Mouse (Mus musculus) testis, adult 2 months (tissue): ENCODE results near the gene Rad51ap1. TPM values are rescaled to one million over a fixed set of nuclear protein-coding genes. Genes with fewer than 3 reads are reported as not detected.

Experiments
- H3K27ac ChIP-seq: fragments of 200-500 bp; 2 replicates; pipeline ENCODE4 v1.5.1; 2012; ENCODE audit warnings: low read depth, low read length; ENCODE audit not compliant: control insufficient read depth, insufficient read depth
- H3K27me3 ChIP-seq: fragments of 200-500 bp; 2 replicates; pipeline ENCODE4 v1.6.1; 2012; ENCODE audit warnings: mild to moderate bottlenecking, low read length, moderate library complexity; ENCODE audit not compliant: control insufficient read depth, insufficient read depth
- H3K36me3 ChIP-seq: fragments of 200-500 bp; 2 replicates; pipeline ENCODE4 v1.6.1; 2012; ENCODE audit warnings: mild to moderate bottlenecking, low read length; ENCODE audit not compliant: control insufficient read depth, insufficient read depth
- H3K4me1 ChIP-seq: fragments of 200-500 bp; 2 replicates; pipeline ENCODE4 v1.6.1; 2012; ENCODE audit warnings: low read length; ENCODE audit not compliant: control insufficient read depth, insufficient read depth
- H3K4me3 ChIP-seq: fragments of 200-500 bp; 2 replicates; pipeline ENCODE4 v1.5.1; 2012; ENCODE audit warnings: low read depth, mild to moderate bottlenecking, low read length, moderate library complexity, mixed read lengths; ENCODE audit not compliant: control insufficient read depth
- CTCF ChIP-seq: fragments of 200-500 bp; IDR thresholded peaks from 2 replicates; pipeline ENCODE4 v1.5.1; 2012; ENCODE audit warnings: low read depth, mild to moderate bottlenecking, inconsistent platforms, low read length, moderate library complexity; ENCODE audit not compliant: control insufficient read depth, insufficient read depth, insufficient replicate concordance
- POLR2A ChIP-seq: fragments of 200-500 bp; IDR thresholded peaks from 2 replicates; pipeline ENCODE4 v1.6.1; 2012; ENCODE audit warnings: low read depth, mild to moderate bottlenecking, inconsistent platforms, low read length, moderate library complexity; ENCODE audit not compliant: control insufficient read depth
- polyA plus RNA-seq: library from polyadenylated mRNA; depleted of rRNA; stranded (reverse); fragments of >200 nt; gene quantifications from 2 replicates; pipeline ENCODE4 v1.2.3, GENCODE M21; 2012; rRNA removed

Gene Rad51ap1
- polyA plus RNA-seq, 1 experiment, result 15.9 TPM

DNA sequence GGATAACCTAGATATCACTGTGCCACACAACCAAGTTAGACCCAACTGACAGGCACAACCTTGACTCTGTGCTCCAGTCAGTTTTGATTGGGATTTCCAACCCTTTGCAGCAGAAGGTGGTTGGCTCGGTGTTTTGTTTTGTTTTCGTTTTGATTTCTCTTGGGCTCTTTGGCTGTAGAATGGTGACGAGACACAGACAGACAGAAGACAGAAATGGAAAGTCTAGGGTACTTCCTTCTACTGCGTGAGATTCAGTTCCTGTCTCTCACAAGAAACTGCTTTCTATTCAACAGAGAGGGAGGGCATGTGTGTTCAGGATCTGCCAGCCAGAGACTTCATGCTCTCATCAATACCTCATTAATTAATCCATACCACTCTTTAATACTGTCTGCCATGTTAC, 28.7 kb downstream of the Rad51ap1 start:
- Histone ChIP-seq H3K4me3 (no peak overlapping the region), H3K27me3 (no peaks in the 10 kb centered on the region), H3K4me1 (no peaks in the 10 kb centered on the region), H3K36me3 (no peaks in the 10 kb centered on the region), H3K27ac (no peak overlapping the region)
- no peak for TF ChIP-seq CTCF
- TF ChIP-seq POLR2A, result no peak

DNA sequence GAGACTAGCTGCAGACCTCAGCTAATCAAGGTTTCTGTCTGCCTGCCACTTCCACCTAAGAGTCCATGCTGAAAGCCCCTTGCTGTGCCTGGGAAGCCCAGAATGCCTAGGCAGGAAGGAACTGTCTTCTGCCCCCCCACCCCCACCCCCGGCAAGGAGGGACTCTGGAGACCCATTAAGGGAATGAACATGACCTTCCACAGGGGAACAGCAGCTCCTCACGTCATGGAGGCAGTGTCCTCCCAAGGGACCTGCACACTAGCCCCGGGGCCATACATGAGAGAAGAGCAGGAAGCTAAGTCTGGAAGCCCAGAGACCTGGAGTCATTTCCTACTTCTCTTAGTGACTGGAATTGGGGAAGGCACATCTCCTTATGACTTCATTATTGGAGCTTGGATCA, 31.5 kb downstream of the Rad51ap1 start:
- Histone ChIP-seq H3K4me1 (no peaks in the 10 kb centered on the region), H3K27ac (no peak overlapping the region), H3K4me3 (no peak overlapping the region), H3K36me3 (no peaks in the 10 kb centered on the region), H3K27me3 (no peaks in the 10 kb centered on the region)
- no peak for TF ChIP-seq CTCF
- no peak for TF ChIP-seq POLR2A

GRCm38 (mm10) chr6:126907378-126907777, 32.0 kb downstream of the Rad51ap1 start:
- Histone ChIP-seq H3K4me3 (no peak overlapping the region), H3K36me3 (no peaks in the 10 kb centered on the region), H3K27me3 (no peaks in the 10 kb centered on the region), H3K4me1 (no peaks in the 10 kb centered on the region), H3K27ac (no peak overlapping the region)
- TF ChIP-seq CTCF, result no peak
- no peak for TF ChIP-seq POLR2A

- Histone ChIP-seq H3K4me1 (no peaks in the 10 kb centered on the region), H3K27me3 (no peaks in the 10 kb centered on the region), H3K4me3 (no peak overlapping the region), H3K27ac (no peak overlapping the region), H3K36me3 (no peaks in the 10 kb centered on the region)
- TF ChIP-seq CTCF, result no peak
- TF ChIP-seq POLR2A, result no peak
Measured at GRCm38 (mm10) chr6:126877118-126877517, 62.3 kb downstream of the Rad51ap1 start.

Other genes starting within 250 kb of the Rad51ap1 start
- 0.25 and 0.31 TPM in 2 replicates for gene Kcna6, start 198.9 kb downstream of the Rad51ap1 start, polyA plus RNA-seq
- 104 and 110 TPM in 2 replicates for gene Ndufa9, start 90.5 kb downstream of the Rad51ap1 start, polyA plus RNA-seq
- 426 and 443 TPM in 2 replicates for gene Akap3, start 86.5 kb downstream of the Rad51ap1 start, polyA plus RNA-seq
- gene Dyrk4, start 17.7 kb downstream of the Rad51ap1 start, polyA plus RNA-seq, result 16.8 and 19.7 TPM in 2 replicates
- 1.8 and 3.4 TPM in 2 replicates for gene D6Wsu163e, start 375 bp upstream of the Rad51ap1 start, polyA plus RNA-seq
- 0.04 and 0.06 TPM in 2 replicates for gene Fgf6, start 76.0 kb upstream of the Rad51ap1 start, polyA plus RNA-seq
- gene Fgf23, start 133.3 kb upstream of the Rad51ap1 start, polyA plus RNA-seq, result 0.11 TPM in 1 of 2 replicates, not detected in the other
- gene Tigar, start 170.0 kb upstream of the Rad51ap1 start, polyA plus RNA-seq, result 5.6 and 6.7 TPM in 2 replicates
- 4.0 and 4.3 TPM in 2 replicates for gene Ccnd2, start 212.6 kb upstream of the Rad51ap1 start, polyA plus RNA-seq